Mouse (Mus musculus) heart, embryonic 11.5 days (tissue): Measurements from ENCODE around the gene Lgals9. TPM values are rescaled to one million over a fixed set of nuclear protein-coding genes. Genes with fewer than 3 reads are reported as not detected.

ENCODE experiments used
- ATAC-seq: fragments of 200-750 bp; cut with Nextera tagmentation; replicated peaks from 2 replicates; pipeline ENCODE4 v1.8.0; 2017; ENCODE audit warnings: moderate library complexity; ENCODE audit not compliant: insufficient number of reproducible peaks, low FRiP score, low TSS enrichment
- H3K27ac ChIP-seq: fragments of 300-500 bp; sonication (generic); 2 replicates; pipeline ENCODE4 v1.5.1; 2014; ENCODE audit warnings: mild to moderate bottlenecking, low read depth, low read length
- H3K27me3 ChIP-seq: fragments of 300-500 bp; sonication (generic); 2 replicates; pipeline ENCODE4 v1.6.1; 2014; ENCODE audit warnings: mild to moderate bottlenecking, low read length, mixed read lengths; ENCODE audit not compliant: control insufficient read depth, insufficient read depth
- H3K36me3 ChIP-seq: fragments of 300-500 bp; sonication (generic); 2 replicates; pipeline ENCODE4 v1.6.1; 2014; ENCODE audit warnings: mild to moderate bottlenecking, low read length, moderate library complexity, mixed read lengths; ENCODE audit not compliant: control insufficient read depth, insufficient read depth
- H3K4me1 ChIP-seq: fragments of 300-500 bp; sonication (generic); 2 replicates; pipeline ENCODE4 v1.6.1; 2014; ENCODE audit warnings: low read length; ENCODE audit not compliant: control insufficient read depth, insufficient read depth
- H3K4me2 ChIP-seq: fragments of 300-500 bp; sonication (generic); 2 replicates; pipeline ENCODE4 v1.6.1; 2014; ENCODE audit warnings: mild to moderate bottlenecking, moderate library complexity
- H3K4me3 ChIP-seq: fragments of 300-500 bp; sonication (generic); 2 replicates; pipeline ENCODE4 v1.5.1; 2014; ENCODE audit warnings: low read depth, low read length
- H3K9ac ChIP-seq: fragments of 300-500 bp; sonication (generic); 2 replicates; pipeline ENCODE4 v1.6.1; 2014; ENCODE audit warnings: mild to moderate bottlenecking, low read depth, low read length, moderate library complexity
- H3K9me3 ChIP-seq: fragments of 300-500 bp; sonication (generic); replicated peaks from 2 replicates; pipeline ENCODE4 v1.6.1; 2016; ENCODE audit warnings: low read length; ENCODE audit not compliant: control insufficient read depth
- WGBS: fragments of 180-500 bp; shearing (Covaris S2); extraction: QIAGEN DNeasy Blood & Tissue Kit; methylation state at CpG from one replicate; pipeline ENCODE4 v1.1.7; 2014; ENCODE audit not compliant: insufficient replicate concordance; 5-methylcytosine and 5-hydroxymethylcytosine counted together
- polyA plus RNA-seq: library from polyadenylated mRNA; unstranded; fragments of >200 nt; fragmentation: Nextera tagmentation; extraction: Ambion mirVana; gene quantifications from 2 replicates; pipeline ENCODE4 v1.2.1, GENCODE M21; 2014

The Lgals9 gene
- polyA plus RNA-seq, 1 experiment from 2014 or later, result 41.9 TPM

DNA sequence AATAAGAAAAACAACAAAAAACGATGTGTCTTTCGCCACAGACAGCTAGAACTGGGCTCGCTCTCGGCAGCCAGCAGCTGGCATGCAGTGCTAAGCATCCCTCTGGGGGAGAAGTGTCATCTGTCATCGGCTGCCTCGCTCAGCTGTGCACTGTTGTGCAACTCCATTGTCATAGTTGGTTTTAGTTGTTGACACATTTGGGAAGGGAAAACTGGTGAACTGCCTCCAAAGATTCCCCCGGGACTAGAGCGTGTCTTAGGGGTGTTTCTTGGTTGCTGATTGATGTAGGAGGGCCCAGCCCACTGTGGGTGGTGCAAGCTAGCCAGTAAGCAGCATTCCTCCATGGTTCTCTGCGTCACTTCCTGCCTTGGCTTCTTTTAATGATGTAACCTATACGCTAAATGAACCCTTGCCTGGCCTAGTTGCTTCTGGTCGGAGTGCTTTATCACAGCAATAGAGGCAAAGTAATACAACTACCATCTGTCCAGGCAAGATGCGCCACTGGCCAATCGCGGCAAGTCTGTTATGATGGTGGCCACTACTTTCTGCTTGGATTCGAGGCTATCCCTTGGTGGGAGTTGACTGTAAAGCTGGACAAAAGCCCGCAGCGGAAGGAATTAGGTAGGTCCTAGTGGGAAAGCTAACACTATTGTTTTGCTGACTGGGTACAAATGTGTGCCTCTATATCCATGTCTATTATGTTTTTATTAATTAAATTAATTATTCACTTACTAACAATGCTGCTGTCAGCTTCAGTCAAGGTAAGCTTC is 11.2 kb downstream of the Lgals9 start:
- Histone ChIP-seq H3K9ac (no peak overlapping the region), H3K36me3 (no peaks in the 10 kb centered on the region), H3K4me2 (no peak overlapping the region), H3K27me3 (no peaks in the 10 kb centered on the region), H3K4me3 (no peak overlapping the region), H3K9me3 (no peaks in the 10 kb centered on the region), H3K4me1 (no peaks in the 10 kb centered on the region), H3K27ac (no peak overlapping the region)
- ATAC-seq, result no peak
- 65% methylated on average over 17 of the region's 17 CpGs for WGBS

DNA sequence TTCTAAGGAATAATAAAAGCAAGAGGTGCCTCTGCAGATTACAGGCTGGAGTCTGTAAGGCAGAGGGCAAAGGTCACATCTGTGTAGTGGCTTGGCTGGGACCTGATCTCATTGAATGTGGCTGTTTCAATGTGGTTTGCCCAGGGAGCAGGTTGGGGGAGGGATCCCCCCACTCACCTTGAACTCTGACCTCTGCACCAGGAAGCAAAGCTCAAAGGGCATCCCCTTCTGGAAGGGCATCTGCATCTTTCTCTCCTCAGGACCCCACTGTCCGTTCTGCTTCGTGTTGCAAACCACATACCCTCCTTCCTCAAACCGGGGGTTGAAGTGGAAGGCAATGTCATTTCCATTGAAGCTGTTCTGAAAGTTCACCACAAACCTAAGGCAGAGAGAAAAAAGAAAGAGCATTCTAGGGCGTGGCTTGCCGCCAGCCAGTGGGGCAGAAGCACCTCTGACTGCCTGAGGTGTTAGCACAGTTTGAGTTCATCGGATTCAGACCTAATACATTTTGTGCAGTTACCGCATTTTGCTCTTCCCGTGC is 11.9 kb downstream of the Lgals9 start:
- Histone ChIP-seq H3K36me3 (no peaks in the 10 kb centered on the region), H3K27me3 (no peaks in the 10 kb centered on the region), H3K4me3 (no peak overlapping the region), H3K9ac (no peak overlapping the region), H3K27ac (no peak overlapping the region), H3K9me3 (no peaks in the 10 kb centered on the region), H3K4me1 (no peaks in the 10 kb centered on the region), H3K4me2 (no peak overlapping the region)
- no peak for ATAC-seq
- WGBS, result 64% methylated on average over 8 of the region's 8 CpGs

DNA sequence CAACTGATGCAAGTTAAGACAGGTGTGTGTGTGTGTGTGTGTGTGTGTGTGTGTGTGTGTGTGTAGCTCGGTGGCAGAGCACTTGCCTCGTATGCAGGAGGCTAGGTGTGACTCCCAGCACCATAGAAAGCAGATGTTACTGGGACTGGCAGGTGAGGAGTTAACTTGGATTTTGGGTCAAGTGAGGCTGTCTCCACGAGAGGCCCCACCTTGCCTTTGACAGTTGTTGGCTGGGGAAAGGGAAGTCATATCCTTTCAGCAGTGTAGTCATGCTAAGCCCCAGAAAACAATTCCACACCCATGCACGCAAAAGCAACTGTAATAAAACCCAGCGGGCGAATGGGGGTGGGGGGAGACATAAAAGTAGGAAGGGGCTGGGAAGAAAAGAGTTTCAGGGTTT is 12.4 kb downstream of the Lgals9 start:
- H3K4me1 ChIP-seq, result no peaks in the 10 kb centered on the region
- no peak overlapping the region for H3K9ac ChIP-seq
- 52% methylated on average over 6 of the region's 6 CpGs for WGBS
- H3K4me3 ChIP-seq, result no peak overlapping the region
- no peak overlapping the region for H3K4me2 ChIP-seq
- H3K27ac ChIP-seq, result no peak overlapping the region
- no peaks in the 10 kb centered on the region for H3K27me3 ChIP-seq
- H3K36me3 ChIP-seq, result no peaks in the 10 kb centered on the region
- H3K9me3 ChIP-seq, result no peaks in the 10 kb centered on the region
- ATAC-seq, result no peak

DNA sequence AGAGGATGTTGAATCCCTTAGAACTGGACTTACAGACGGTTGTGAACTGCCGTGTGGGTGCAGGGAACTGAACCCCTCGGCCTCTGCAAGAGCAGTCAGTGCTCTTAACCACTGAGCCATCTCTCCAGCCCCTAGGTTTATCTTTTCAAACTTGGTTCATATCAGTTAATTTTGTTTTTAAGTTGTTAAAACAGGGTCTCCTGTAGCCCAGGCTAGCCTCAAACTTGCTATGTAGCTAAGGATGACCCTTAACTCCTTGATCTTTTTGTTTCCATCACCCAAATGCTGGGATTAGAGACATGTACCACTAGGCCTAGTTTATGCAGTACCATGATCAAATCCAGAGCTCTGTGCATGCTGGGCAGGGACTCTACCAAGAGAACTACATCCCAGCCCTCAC is 13.0 kb downstream of the Lgals9 start:
- Histone ChIP-seq H3K4me2 (no peak overlapping the region), H3K36me3 (no peaks in the 10 kb centered on the region), H3K9me3 (no peaks in the 10 kb centered on the region), H3K9ac (no peak overlapping the region), H3K27ac (no peak overlapping the region), H3K4me3 (no peak overlapping the region), H3K4me1 (no peaks in the 10 kb centered on the region), H3K27me3 (no peaks in the 10 kb centered on the region)
- WGBS, result 86% methylated on average over 3 of the region's 3 CpGs
- no peak for ATAC-seq

DNA sequence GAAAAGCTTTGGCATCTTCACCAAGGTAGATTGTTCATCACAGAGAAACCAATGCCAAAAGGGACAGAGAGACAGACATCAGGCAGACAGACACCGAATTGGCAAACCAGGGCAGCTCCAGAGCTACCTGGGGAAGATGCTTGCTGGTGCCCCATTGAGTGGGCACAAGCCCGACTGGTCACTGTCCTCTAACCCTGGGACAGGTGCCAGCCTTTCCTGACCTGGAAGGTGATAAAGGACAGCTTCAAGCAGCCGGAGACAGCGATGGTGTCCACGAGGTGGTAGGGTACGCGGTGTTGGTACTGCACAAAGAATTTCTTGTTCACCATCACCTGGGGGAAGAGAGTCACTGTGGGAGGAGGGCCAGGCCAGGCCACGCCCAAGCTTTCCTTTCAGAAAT is 13.7 kb downstream of the Lgals9 start:
- H3K4me1 ChIP-seq, result no peaks in the 10 kb centered on the region
- no peak for ATAC-seq
- WGBS, result 80% methylated on average over 8 of the region's 8 CpGs

DNA sequence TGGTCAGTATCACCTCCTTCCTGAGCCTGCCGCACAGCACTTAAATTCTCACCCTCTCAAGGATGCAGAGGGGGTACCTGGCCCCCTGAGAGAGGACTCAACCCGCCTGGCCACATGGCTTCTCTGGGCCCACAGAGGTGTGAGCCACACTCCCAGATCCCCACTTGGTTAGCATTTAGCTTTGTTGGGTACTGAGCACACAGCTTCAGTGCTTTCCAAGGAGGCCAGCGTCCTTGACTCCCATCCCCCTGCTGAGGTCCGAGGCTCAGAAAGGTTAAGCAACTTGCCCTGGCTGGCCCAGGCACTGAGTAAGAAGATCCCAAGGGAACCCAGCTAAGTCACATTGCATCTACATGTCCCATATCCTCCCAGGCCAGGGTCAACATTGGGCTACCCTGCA is 16.6 kb downstream of the Lgals9 start:
- Histone ChIP-seq H3K36me3 (no peaks in the 10 kb centered on the region), H3K9me3 (no peaks in the 10 kb centered on the region), H3K4me1 (no peaks in the 10 kb centered on the region), H3K4me2 (no peak overlapping the region), H3K4me3 (no peak overlapping the region), H3K9ac (no peak overlapping the region), H3K27ac (no peak overlapping the region), H3K27me3 (no peaks in the 10 kb centered on the region)
- WGBS, result 71% methylated on average over 4 of the region's 4 CpGs
- no peak for ATAC-seq

More for the DNA sequence above, 13.7 kb downstream of the Lgals9 start:
- Histone ChIP-seq H3K9me3 (no peaks in the 10 kb centered on the region), H3K27ac (no peak overlapping the region), H3K4me2 (no peak overlapping the region), H3K36me3 (no peaks in the 10 kb centered on the region), H3K4me3 (no peak overlapping the region), H3K27me3 (no peaks in the 10 kb centered on the region), H3K9ac (no peak overlapping the region)

DNA sequence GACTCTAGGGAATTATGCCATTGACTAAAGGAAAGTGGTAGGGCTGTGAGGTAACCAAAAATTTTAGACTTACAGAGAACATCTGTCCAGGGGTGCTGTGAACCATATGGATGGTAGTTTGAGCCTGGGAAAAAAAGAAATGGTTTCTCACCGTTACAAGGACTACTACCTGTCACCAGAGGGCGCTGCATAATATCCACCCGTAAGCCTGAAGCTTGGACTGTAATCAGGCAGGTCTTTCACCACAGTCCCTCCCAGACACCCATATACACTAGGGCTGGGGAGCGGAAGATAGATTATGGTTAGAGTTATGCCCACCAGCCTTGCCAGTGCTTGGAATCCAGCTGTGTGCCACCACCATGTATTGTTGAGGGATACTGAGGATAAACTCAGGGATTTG is 17.4 kb downstream of the Lgals9 start:
- ATAC-seq, result no peak
- Histone ChIP-seq H3K4me3 (no peak overlapping the region), H3K27me3 (no peaks in the 10 kb centered on the region)

DNA sequence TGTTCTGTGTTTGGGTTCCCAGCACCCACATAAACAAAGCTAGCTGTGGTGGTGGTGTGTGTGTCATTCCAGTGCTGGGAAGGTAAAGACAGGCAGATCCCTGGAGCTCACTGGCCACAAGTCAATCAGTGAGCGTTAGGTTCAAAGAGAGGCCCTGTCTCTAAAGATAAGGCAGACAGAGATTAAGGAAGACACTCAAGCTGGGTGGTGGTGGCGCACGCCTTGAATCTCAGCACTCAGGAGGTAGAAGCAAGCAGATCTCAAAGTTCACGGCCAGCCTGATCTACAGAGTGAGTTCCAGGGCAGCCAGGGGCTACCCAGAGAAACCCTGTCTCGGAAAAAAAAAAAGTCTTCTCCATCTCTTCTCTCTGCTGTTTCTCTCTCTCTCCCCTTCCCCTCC is 23.5 kb downstream of the Lgals9 start:
- WGBS, result 35% methylated on average over 5 of the region's 5 CpGs
- no peak for ATAC-seq
- Histone ChIP-seq H3K4me1 (no peaks in the 10 kb centered on the region), H3K4me2 (no peak overlapping the region), H3K9ac (no peak overlapping the region), H3K4me3 (no peak overlapping the region), H3K27ac (no peak overlapping the region), H3K36me3 (no peaks in the 10 kb centered on the region), H3K27me3 (peaks cover 8% of the 10 kb centered on the region), H3K9me3 (no peaks in the 10 kb centered on the region)

More for the DNA sequence above, 17.4 kb downstream of the Lgals9 start:
- H3K9ac ChIP-seq, result no peak overlapping the region
- no peaks in the 10 kb centered on the region for H3K9me3 ChIP-seq
- no peaks in the 10 kb centered on the region for H3K36me3 ChIP-seq
- H3K27ac ChIP-seq, result no peak overlapping the region
- H3K4me2 ChIP-seq, result no peak overlapping the region
- 23% methylated on average over 4 of the region's 4 CpGs for WGBS
- no peaks in the 10 kb centered on the region for H3K4me1 ChIP-seq
